Mouse (Mus musculus): ENCODE measurements around the gene Sntb2. TPM values are rescaled to one million over a fixed set of nuclear protein-coding genes. Genes with fewer than 3 reads are reported as not detected.

Sntb2 gene
- polyA plus RNA-seq (2016; fragmentation: Nextera tagmentation; extraction: Ambion mirVana), result 9.0 and 12.4 TPM in 2 replicates

GRCm38 (mm10) chr8:106935324-106935869 lies at the start of gene Sntb2:
TSS of gene Sntb2 (plus strand) at chr8:106935750.
- Histone ChIP-seq H3K4me3 (peak within 1 kb of the TSS; percentile 91), H3K36me3 (no peaks in the 10 kb centered on the region), H3K9ac (replicated peaks) (peak within 1 kb of the TSS; percentile 89), H3K4me2 (replicated peaks) (peak within 1 kb of the TSS; percentile 79), H3K4me1 (peaks cover 26% of the 10 kb centered on the region), H3K27me3 (peaks cover 25% of the 10 kb centered on the region), H3K27ac (replicated peaks) (peak within 1 kb of the TSS; percentile 93), H3K9me3 (no peaks in the 10 kb centered on the region)
- under 1% methylated on average over 38 of the region's 41 CpGs for WGBS
- ATAC-seq (ENCODE audit: low FRiP score, low read depth), result peak; percentile 88

GRCm38 (mm10) chr8:106887336-106888189 lies 48.0 kb upstream of the Sntb2 start:
- no peak overlapping the region for H3K4me3 ChIP-seq
- no peaks in the 10 kb centered on the region for H3K27me3 ChIP-seq
- peak; percentile 38; the same call in 1 of the 2 replicates for ATAC-seq (ENCODE audit: low FRiP score, low read depth)
- no peaks in the 10 kb centered on the region for H3K9me3 ChIP-seq
- no peak overlapping the region for H3K4me2 ChIP-seq (replicated peaks)
- no peak overlapping the region for H3K27ac ChIP-seq (replicated peaks)
- 51% methylated on average over 5 of the region's 5 CpGs for WGBS
- peaks cover 45% of the 10 kb centered on the region for H3K36me3 ChIP-seq
- no peak overlapping the region for H3K9ac ChIP-seq (replicated peaks)
- peaks cover 15% of the 10 kb centered on the region for H3K4me1 ChIP-seq

DNA sequence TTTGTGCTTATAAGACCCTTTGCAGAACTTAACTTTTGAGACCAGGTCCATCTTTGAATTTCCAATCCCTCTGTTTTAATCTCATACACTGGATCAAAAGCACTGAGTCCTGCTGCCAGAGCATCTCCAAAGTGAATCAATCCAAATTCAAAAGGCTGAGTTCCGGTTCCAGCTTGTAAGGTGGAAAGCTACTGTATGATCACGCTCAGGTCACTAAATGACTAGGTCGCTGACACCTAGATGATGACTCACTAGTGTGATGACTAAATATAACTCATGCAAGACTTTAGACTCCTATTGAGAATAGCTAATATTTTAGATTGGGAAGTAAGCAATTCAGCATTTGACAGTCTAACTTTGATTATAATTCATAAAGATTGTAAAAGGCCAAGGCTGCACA lies 46.7 kb upstream of the Sntb2 start:
- no peaks in the 10 kb centered on the region for H3K27me3 ChIP-seq
- ATAC-seq (ENCODE audit: low FRiP score, low read depth), result no peak
- H3K9ac ChIP-seq (replicated peaks), result no peak overlapping the region
- peaks cover 15% of the 10 kb centered on the region for H3K4me1 ChIP-seq
- no peak overlapping the region for H3K4me2 ChIP-seq (replicated peaks)
- H3K4me3 ChIP-seq, result no peak overlapping the region
- no peaks in the 10 kb centered on the region for H3K9me3 ChIP-seq
- 91% methylated on average over 3 of the region's 3 CpGs for WGBS
- H3K27ac ChIP-seq (replicated peaks), result no peak overlapping the region
- H3K36me3 ChIP-seq, result peaks cover 32% of the 10 kb centered on the region

- no peak for ATAC-seq (ENCODE audit: low FRiP score, low read depth)
- H3K27me3 ChIP-seq, result no peaks in the 10 kb centered on the region
- under 1% methylated on average over 15 of the region's 15 CpGs for WGBS
- peaks cover 23% of the 10 kb centered on the region for H3K4me1 ChIP-seq
- H3K36me3 ChIP-seq, result peaks cover 8% of the 10 kb centered on the region
- peak overlapping the region; percentile 96 for H3K4me3 ChIP-seq
- H3K9ac ChIP-seq (replicated peaks), result peak overlapping the region; percentile 97
- H3K9me3 ChIP-seq, result no peaks in the 10 kb centered on the region
- H3K4me2 ChIP-seq (replicated peaks), result peak overlapping the region; percentile 82
- H3K27ac ChIP-seq (replicated peaks), result peak overlapping the region; percentile 94
These were observed 43.2 kb upstream of the Sntb2 start for GRCm38 (mm10) chr8:106892210-106892805.

DNA sequence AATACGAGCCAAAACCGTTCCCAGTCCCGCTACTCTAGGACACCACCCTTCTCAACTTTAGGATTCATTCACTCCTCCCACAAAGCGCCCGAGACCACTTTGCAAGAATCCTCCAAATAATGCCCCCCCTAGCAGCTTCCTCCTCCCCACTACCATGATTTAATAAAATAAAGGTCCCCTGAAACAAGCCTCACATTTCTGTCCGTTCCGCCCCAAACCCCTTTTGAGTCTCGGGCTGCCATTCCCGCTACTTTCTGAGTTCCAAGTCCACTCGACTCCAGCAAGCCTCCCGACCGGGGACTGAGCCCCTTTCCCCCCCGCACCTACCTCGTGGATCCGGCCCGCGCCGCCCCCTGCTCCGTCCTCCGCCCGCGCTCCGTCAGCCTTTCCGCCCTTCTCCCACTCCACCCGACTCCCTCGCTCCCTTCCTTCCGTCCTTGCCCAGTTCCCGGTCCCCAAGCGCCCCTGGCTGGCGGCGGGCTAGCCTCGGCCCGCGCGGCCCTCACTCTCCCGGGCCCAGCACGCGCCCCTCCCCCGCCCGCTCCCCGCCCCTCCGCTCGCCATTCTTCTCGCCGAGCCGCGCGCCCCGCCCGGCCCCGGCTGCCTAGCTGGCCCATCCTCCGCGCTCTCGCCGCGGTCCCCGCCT lies 42.6 kb upstream of the Sntb2 start:
- Histone ChIP-seq H3K4me1 (peaks cover 23% of the 10 kb centered on the region), H3K36me3 (peaks cover 13% of the 10 kb centered on the region), H3K4me2 (replicated peaks) (peak overlapping the region; percentile 82), H3K27ac (replicated peaks) (peak overlapping the region; percentile 94), H3K4me3 (peak overlapping the region; percentile 96), H3K9ac (replicated peaks) (peak overlapping the region; percentile 97), H3K27me3 (no peaks in the 10 kb centered on the region), H3K9me3 (no peaks in the 10 kb centered on the region)
- peak; percentile 84 for ATAC-seq (ENCODE audit: low FRiP score, low read depth)
- WGBS, result 1% methylated on average over 55 of the region's 57 CpGs

DNA sequence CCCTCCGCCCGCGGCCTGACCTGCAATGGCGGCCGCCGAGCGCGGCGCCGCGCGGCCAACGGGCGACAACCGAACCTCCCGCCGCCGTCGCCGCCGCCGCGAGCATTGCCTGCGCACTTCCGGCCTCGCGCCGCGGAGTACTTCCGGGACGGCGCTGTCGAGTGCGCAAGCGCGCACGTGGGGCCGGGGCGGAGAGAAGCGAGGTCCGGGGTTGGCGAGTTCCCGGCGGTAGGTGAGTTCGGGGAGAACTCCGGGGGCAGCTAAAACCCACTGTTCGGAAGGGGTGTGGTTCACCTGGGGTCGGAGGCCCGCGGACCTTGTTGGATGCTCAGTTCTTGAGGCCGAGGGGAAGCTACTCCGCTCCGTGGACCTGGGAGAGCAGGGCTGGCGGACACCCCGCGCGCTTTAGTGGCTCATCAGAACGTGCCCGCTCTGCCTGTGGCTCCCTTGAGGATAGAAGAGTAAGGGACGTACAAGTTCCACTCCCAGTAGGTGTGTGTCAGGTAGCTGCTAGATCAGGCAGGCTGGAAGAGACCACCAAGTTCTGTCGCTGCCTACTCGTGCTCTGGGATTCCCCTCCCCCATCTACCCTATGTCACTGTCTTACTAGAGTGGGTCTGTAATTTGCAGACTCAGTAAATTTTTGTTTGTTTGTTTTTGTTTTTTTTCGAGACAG lies 41.9 kb upstream of the Sntb2 start, which contains the start of gene Utp4:
Gene Utp4, plus strand, starts transcription at position 156 of the 676 bp plus-strand sequence.
- H3K9ac ChIP-seq (replicated peaks), result peak within 1 kb of the TSS; percentile 97
- H3K4me3 ChIP-seq, result peak within 1 kb of the TSS; percentile 96
- WGBS, result under 1% methylated on average over 63 of the region's 63 CpGs
- no peaks in the 10 kb centered on the region for H3K27me3 ChIP-seq
- H3K4me1 ChIP-seq, result peaks cover 23% of the 10 kb centered on the region
- peak within 1 kb of the TSS; percentile 94 for H3K27ac ChIP-seq (replicated peaks)
- ATAC-seq (ENCODE audit: low FRiP score, low read depth), result peak; percentile 96
- no peaks in the 10 kb centered on the region for H3K9me3 ChIP-seq
- H3K4me2 ChIP-seq (replicated peaks), result peak within 1 kb of the TSS; percentile 82
- peaks cover 20% of the 10 kb centered on the region for H3K36me3 ChIP-seq

- no peak for ATAC-seq (ENCODE audit: low FRiP score, low read depth)
- Histone ChIP-seq H3K4me1 (peaks cover 3% of the 10 kb centered on the region), H3K4me2 (replicated peaks) (no peak overlapping the region), H3K36me3 (peaks cover 75% of the 10 kb centered on the region), H3K27ac (replicated peaks) (no peak overlapping the region), H3K4me3 (no peak overlapping the region), H3K27me3 (no peaks in the 10 kb centered on the region), H3K9ac (replicated peaks) (no peak overlapping the region), H3K9me3 (no peaks in the 10 kb centered on the region)
- 92% methylated on average over 5 of the region's 5 CpGs for WGBS
These were observed 36.1 kb upstream of the Sntb2 start for GRCm38 (mm10) chr8:106899473-106899872.

DNA sequence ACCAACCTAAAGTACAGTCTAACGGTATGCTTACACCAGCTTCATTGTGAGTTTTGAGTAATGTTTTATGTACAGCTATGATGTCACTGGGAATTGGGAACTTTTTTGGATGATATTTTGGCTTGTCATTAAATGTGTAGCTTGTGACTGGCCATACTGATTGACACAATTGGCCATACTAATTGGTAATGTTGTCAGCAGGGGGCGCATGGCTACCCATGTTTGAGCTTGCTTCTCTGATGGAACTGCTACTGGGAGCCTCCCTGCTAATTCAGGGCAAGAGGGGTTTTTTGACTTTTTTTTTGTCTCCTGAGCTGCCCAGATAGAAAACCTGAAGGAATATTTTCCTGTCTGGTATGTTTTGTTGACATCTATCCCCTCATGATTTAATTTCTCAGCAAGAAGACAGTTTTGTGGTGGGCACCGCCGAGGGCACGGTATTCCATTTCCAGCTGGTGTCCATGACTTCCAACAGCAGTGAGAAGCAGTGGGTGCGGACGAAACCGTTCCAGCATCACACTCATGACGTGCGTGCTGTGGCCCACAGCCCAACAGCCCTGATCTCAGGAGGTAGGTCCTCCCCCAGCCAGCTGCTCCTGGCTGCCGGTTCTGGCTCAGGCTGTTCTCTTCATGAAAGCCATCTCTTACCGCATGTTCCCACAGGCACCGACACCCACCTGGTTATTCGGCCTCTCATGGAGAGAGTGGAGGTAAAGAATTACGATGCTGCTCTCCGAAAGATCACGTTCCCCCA lies 29.6 kb upstream of the Sntb2 start:
- H3K4me3 ChIP-seq, result no peak overlapping the region
- H3K27ac ChIP-seq (replicated peaks), result no peak overlapping the region
- H3K27me3 ChIP-seq, result no peaks in the 10 kb centered on the region
- no peaks in the 10 kb centered on the region for H3K9me3 ChIP-seq
- H3K4me2 ChIP-seq (replicated peaks), result no peak overlapping the region
- H3K36me3 ChIP-seq, result peaks cover 81% of the 10 kb centered on the region
- WGBS, result 93% methylated on average over 17 of the region's 17 CpGs
- ATAC-seq (ENCODE audit: low FRiP score, low read depth), result no peak
- no peak overlapping the region for H3K9ac ChIP-seq (replicated peaks)
- no peaks in the 10 kb centered on the region for H3K4me1 ChIP-seq

GRCm38 (mm10) chr8:106906635-106907034 lies 28.9 kb upstream of the Sntb2 start:
- no peak for ATAC-seq (ENCODE audit: low FRiP score, low read depth)
- Histone ChIP-seq H3K27ac (replicated peaks) (no peak overlapping the region), H3K4me2 (replicated peaks) (no peak overlapping the region), H3K4me3 (no peak overlapping the region), H3K9me3 (no peaks in the 10 kb centered on the region), H3K36me3 (peaks cover 81% of the 10 kb centered on the region), H3K4me1 (no peaks in the 10 kb centered on the region), H3K9ac (replicated peaks) (no peak overlapping the region), H3K27me3 (no peaks in the 10 kb centered on the region)
- 97% methylated on average over 6 of the region's 6 CpGs for WGBS

DNA sequence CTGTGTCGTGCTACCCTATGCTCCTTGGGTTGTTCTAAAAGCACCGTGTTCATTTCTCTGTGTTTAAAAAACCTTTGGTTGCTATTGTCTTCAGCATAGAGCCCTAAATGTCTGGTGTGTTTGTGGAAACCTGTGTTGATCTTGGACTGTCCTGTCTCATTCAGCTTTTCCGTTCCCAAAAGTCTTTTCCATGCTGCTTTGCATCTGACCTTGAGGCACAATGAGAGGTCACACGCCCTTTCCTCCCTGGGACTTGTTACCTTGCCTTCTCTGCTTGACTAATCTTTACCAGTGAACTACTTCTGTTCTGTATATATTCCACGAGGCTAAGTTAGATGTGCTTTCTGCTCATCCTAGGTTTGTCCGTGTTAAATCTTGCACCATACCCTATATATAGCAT lies 28.1 kb upstream of the Sntb2 start:
- H3K9ac ChIP-seq (replicated peaks), result no peak overlapping the region

GRCm38 (mm10) chr8:106908291-106908690 lies 27.3 kb upstream of the Sntb2 start:
- peaks cover 76% of the 10 kb centered on the region for H3K36me3 ChIP-seq
- no peaks in the 10 kb centered on the region for H3K9me3 ChIP-seq
- no peak overlapping the region for H3K4me3 ChIP-seq
- no peaks in the 10 kb centered on the region for H3K27me3 ChIP-seq
- H3K27ac ChIP-seq (replicated peaks), result no peak overlapping the region
- no peak overlapping the region for H3K9ac ChIP-seq (replicated peaks)
- no peak for ATAC-seq (ENCODE audit: low FRiP score, low read depth)
- H3K4me2 ChIP-seq (replicated peaks), result no peak overlapping the region
- no peaks in the 10 kb centered on the region for H3K4me1 ChIP-seq
- WGBS, result 87% methylated on average over 7 of the region's 7 CpGs

More for the DNA sequence above, 28.1 kb upstream of the Sntb2 start:
- Histone ChIP-seq H3K36me3 (peaks cover 79% of the 10 kb centered on the region), H3K4me1 (no peaks in the 10 kb centered on the region), H3K9me3 (no peaks in the 10 kb centered on the region), H3K27ac (replicated peaks) (no peak overlapping the region), H3K4me2 (replicated peaks) (no peak overlapping the region), H3K27me3 (no peaks in the 10 kb centered on the region), H3K4me3 (no peak overlapping the region)
- 89% methylated on average over 6 of the region's 6 CpGs for WGBS
- ATAC-seq (ENCODE audit: low FRiP score, low read depth), result no peak

Measured in midbrain, embryonic 12.5 days (tissue).